Mouse (Mus musculus) ES-Bruce4 (cell line): ENCODE measurements around the gene Itga5. TPM values are rescaled to one million over a fixed set of nuclear protein-coding genes. Genes with fewer than 3 reads are reported as not detected.

ENCODE experiments used
- H3K27ac ChIP-seq: 2 replicates; pipeline ENCODE4 v1.5.1; 2012; ENCODE audit warnings: low read length, inconsistent platforms; ENCODE audit not compliant: insufficient read depth
- H3K27me3 ChIP-seq: 2 replicates; pipeline ENCODE4 v1.6.1; 2012; ENCODE audit warnings: mild to moderate bottlenecking, low read length, inconsistent platforms; ENCODE audit not compliant: control insufficient read depth, poor library complexity, insufficient read depth, severe bottlenecking
- H3K36me3 ChIP-seq: 2 replicates; pipeline ENCODE4 v1.6.1; 2012; ENCODE audit warnings: inconsistent platforms, mild to moderate bottlenecking, low read length, moderate library complexity; ENCODE audit not compliant: control insufficient read depth, poor library complexity, insufficient read depth, severe bottlenecking
- H3K4me1 ChIP-seq: one replicate; pipeline ENCODE4 v1.8.1; 2011; ENCODE audit warnings: low read length; ENCODE audit not compliant: control insufficient read depth, insufficient read depth
- H3K4me3 ChIP-seq: 2 replicates; pipeline ENCODE4 v1.5.1; 2011; ENCODE audit warnings: low read depth, mild to moderate bottlenecking, low read length
- H3K9ac ChIP-seq: 2 replicates; pipeline ENCODE4 v1.6.1; 2012; ENCODE audit warnings: low read depth, mild to moderate bottlenecking, inconsistent platforms; ENCODE audit not compliant: poor library complexity, severe bottlenecking
- H3K9me3 ChIP-seq: replicated peaks from 2 replicates; pipeline ENCODE4 v1.6.1; 2012; ENCODE audit warnings: mild to moderate bottlenecking, low read length, inconsistent platforms; ENCODE audit not compliant: control insufficient read depth, poor library complexity, insufficient read depth, severe bottlenecking
- CTCF ChIP-seq: IDR thresholded peaks from one replicate; pipeline ENCODE4 v1.8.1; 2011; ENCODE audit warnings: low read depth, low read length
- EP300 ChIP-seq: IDR thresholded peaks from 2 replicates; pipeline ENCODE4 v1.6.1; 2011; ENCODE audit warnings: low read depth, low read length; ENCODE audit not compliant: insufficient read depth
- POLR2A ChIP-seq: IDR thresholded peaks from one replicate; pipeline ENCODE4 v1.8.1; 2011; ENCODE audit warnings: low read length; ENCODE audit not compliant: insufficient read depth
- polyA plus RNA-seq: library from polyadenylated mRNA; stranded (reverse); fragments of >200 nt; gene quantifications from 2 replicates; pipeline ENCODE4 v1.2.4, GENCODE M21; 2011; ENCODE audit warnings: low read depth; ENCODE audit not compliant: missing spikeins, insufficient read depth, insufficient read length

The Itga5 gene
- polyA plus RNA-seq, 1 experiment, result 35.6 TPM

DNA sequence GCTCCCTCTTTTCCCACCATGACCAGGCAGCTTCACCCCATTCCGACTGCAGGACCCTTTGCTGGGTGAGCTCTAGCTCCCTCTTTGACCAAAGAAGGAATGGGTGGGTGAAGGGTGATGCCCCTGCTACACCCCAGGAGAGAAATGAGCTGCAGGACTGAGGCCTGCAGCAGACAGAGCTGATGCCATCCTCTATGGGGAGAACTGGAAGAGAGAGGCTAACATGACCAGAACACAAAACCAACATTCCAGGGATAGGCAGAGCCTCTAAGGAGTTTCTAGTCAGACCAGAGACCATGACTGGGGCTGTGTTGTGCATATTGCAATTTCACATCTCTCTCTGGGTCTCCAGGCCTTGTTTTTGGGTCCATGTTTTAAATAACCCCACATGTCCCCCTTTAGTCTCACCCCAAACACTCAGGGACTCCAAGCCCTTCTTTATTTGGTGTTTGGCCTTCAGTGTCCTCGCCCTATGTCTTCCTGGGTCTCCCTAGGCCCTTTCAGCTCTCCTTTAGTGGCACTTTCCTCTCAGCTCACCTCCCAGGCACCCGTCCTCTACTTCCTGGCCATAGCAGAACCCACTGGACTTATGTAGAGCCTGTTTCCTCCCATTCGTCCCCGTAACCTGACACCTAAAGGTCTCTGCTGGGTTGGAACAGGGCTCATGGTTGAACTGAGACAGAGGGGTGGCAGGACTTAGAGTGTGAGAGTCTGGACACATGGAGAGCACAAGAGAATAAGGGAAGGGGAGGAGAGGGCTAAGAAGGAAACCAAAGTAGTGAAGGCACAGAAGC is 64.8 kb downstream of the Itga5 start:
- TF ChIP-seq EP300 (no peak), CTCF (no peak), POLR2A (no peak)
- H3K27ac ChIP-seq, result no peak overlapping the region
- peaks cover 3% of the 10 kb centered on the region; the same call in 1 of the 2 replicates for H3K36me3 ChIP-seq
- H3K9me3 ChIP-seq, result no peaks in the 10 kb centered on the region
- no peak overlapping the region for H3K9ac ChIP-seq
- H3K27me3 ChIP-seq, result no peaks in the 10 kb centered on the region
- no peak overlapping the region for H3K4me3 ChIP-seq
- peaks cover 2% of the 10 kb centered on the region for H3K4me1 ChIP-seq

DNA sequence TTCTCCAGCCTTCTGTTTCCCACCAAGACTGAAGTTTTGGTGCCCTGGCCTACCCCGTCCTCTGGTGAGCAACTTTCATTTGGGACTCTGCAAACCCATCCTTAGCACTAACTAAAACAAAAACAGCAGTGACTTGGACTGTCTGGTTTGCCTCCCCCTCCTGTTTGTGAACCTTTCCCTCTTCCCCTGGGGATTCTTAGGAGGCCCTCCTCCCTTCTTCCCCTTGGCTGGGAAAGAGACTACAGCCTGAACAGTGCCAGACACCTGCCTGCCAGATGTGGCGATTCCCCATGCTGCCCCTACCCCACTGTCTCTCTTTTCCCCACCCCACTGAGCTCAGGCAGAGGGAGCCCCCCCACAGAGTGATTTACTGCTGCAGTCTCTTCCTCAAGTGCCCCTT is 65.5 kb downstream of the Itga5 start:
- Histone ChIP-seq H3K4me3 (no peak overlapping the region), H3K9me3 (no peaks in the 10 kb centered on the region), H3K9ac (no peak overlapping the region), H3K27me3 (no peaks in the 10 kb centered on the region), H3K4me1 (peaks cover 2% of the 10 kb centered on the region), H3K27ac (no peak overlapping the region), H3K36me3 (peaks cover 3% of the 10 kb centered on the region; the same call in 1 of the 2 replicates)
- TF ChIP-seq POLR2A (no peak), EP300 (no peak), CTCF (no peak)

GRCm38 (mm10) chr15:103300560-103300959 is 66.0 kb downstream of the Itga5 start:
- Histone ChIP-seq H3K9me3 (no peaks in the 10 kb centered on the region), H3K9ac (no peak overlapping the region), H3K36me3 (peaks cover 3% of the 10 kb centered on the region; the same call in 1 of the 2 replicates), H3K27ac (no peak overlapping the region), H3K4me1 (peaks cover 4% of the 10 kb centered on the region), H3K27me3 (no peaks in the 10 kb centered on the region), H3K4me3 (no peak overlapping the region)
- TF ChIP-seq EP300 (no peak), CTCF (no peak), POLR2A (no peak)

DNA sequence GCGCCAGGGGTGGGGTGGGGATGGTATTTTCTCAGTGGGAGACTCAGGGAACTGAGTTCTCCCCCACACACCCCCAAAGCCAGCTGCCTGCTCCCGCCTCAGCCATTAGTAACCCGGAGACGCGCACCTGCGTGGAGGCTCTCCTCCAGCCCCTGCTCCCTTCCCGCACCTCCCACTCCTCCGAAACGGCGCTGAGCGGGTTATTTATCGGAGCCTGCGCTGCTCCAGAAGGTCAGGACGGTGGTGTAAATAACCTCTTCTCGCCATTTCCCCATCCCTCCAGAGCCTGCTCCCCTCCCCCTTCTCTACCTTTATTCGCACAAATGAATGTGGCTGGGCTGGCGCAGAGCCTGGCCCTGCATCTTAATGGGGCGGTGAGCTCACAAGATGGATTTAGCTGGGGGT is 66.5 kb downstream of the Itga5 start:
- Histone ChIP-seq H3K27ac (no peak overlapping the region), H3K9me3 (no peaks in the 10 kb centered on the region), H3K9ac (no peak overlapping the region), H3K4me3 (peak overlapping the region; percentile 2; the same call in 1 of the 2 replicates), H3K27me3 (no peaks in the 10 kb centered on the region), H3K4me1 (peaks cover 6% of the 10 kb centered on the region), H3K36me3 (peaks cover 3% of the 10 kb centered on the region; the same call in 1 of the 2 replicates)
- no peak for TF ChIP-seq POLR2A
- no peak for TF ChIP-seq EP300
- TF ChIP-seq CTCF, result no peak

- Histone ChIP-seq H3K27ac (no peak overlapping the region), H3K4me3 (no peak overlapping the region), H3K36me3 (peaks cover 3% of the 10 kb centered on the region; the same call in 1 of the 2 replicates), H3K27me3 (no peaks in the 10 kb centered on the region), H3K4me1 (peaks cover 6% of the 10 kb centered on the region), H3K9me3 (no peaks in the 10 kb centered on the region), H3K9ac (no peak overlapping the region)
- no peak for TF ChIP-seq EP300
- no peak for TF ChIP-seq POLR2A
- TF ChIP-seq CTCF, result no peak
Observed at GRCm38 (mm10) chr15:103299644-103300043, 66.9 kb downstream of the Itga5 start.
